In genomic region chr17:68158172-68158651, GRCm38 (mm10) we compare ENCODE assay signal across 8 mouse cellular contexts.
A peak's percentile ranks its signal among the peaks of the same experiment; 100 is the strongest.
DNase-seq lines count a peak whose midpoint lies in the region; ATAC-seq lines count a peak whose summit lies in the region.

No protein-coding gene starts in this region.

- H3K4me3 ChIP-seq in kidney, embryonic 15.5 days (replicated peaks): no peak overlapping the region
- H3K4me3 ChIP-seq in forebrain, embryonic 10.5 days: no peak overlapping the region
- H3K4me3 ChIP-seq in hindbrain, embryonic 12.5 days: no peak overlapping the region
- no peak overlapping the region for H3K4me3 ChIP-seq in midbrain, embryonic 15.5 days

- no peak for DNase-seq in kidney, adult 18-20 months
- no peak for DNase-seq in forebrain, embryonic 10.5 days (ENCODE audit: extremely low spot score, low spot score)
- no peak for DNase-seq in right cerebral cortex, postnatal 25 days
- DNase-seq in adrenal gland, postnatal 10 days: no peak
- no peak for DNase-seq in thymus, postnatal 14 days

- H3K4me2 ChIP-seq in kidney, embryonic 15.5 days: no peak overlapping the region
- 0 out of 2 replicates have a peak overlapping the region, but pooled peaks have one; percentile 7 for H3K4me2 ChIP-seq in hindbrain, embryonic 12.5 days (replicated peaks)
- H3K4me2 ChIP-seq in midbrain, embryonic 15.5 days: peak overlapping the region; percentile 20; the same call in 1 of the 2 replicates

- no peaks in the 10 kb centered on the region for H3K27me3 ChIP-seq in kidney, embryonic 15.5 days
- no peaks in the 10 kb centered on the region; the same call in 1 of the 2 replicates for H3K27me3 ChIP-seq in forebrain, embryonic 10.5 days (ENCODE audit: poor library complexity, severe bottlenecking)
- no peaks in the 10 kb centered on the region for H3K27me3 ChIP-seq in hindbrain, embryonic 12.5 days
- H3K27me3 ChIP-seq in midbrain, embryonic 15.5 days (replicated peaks): no peaks in the 10 kb centered on the region

- peak overlapping the region; percentile 47 for H3K27ac ChIP-seq in kidney, embryonic 15.5 days
- H3K27ac ChIP-seq in forebrain, embryonic 10.5 days: peak overlapping the region; percentile 61
- H3K27ac ChIP-seq in hindbrain, embryonic 12.5 days: peak overlapping the region; percentile 7
- no peak overlapping the region for H3K27ac ChIP-seq in midbrain, embryonic 15.5 days

- ATAC-seq in kidney, embryonic 15.5 days (replicated peaks; ENCODE audit: low FRiP score): 0 out of 2 replicates have a peak, but pooled peaks have one; percentile 69
- ATAC-seq in hindbrain, embryonic 12.5 days (ENCODE audit: low FRiP score): no peak
- ATAC-seq in midbrain, embryonic 15.5 days (replicated peaks): peak; percentile 60; the same call in 1 of the 2 replicates

- H3K4me1 ChIP-seq in kidney, embryonic 15.5 days: 0 out of 2 replicates have a peak, but pooled peaks cover 8% of the 10 kb centered on the region
- peaks cover 15% of the 10 kb centered on the region for H3K4me1 ChIP-seq in forebrain, embryonic 10.5 days
- H3K4me1 ChIP-seq in hindbrain, embryonic 12.5 days: peaks cover 3% of the 10 kb centered on the region
- H3K4me1 ChIP-seq in midbrain, embryonic 15.5 days: peaks cover 4% of the 10 kb centered on the region; the same call in 1 of the 2 replicates

- no peak overlapping the region for H3K9ac ChIP-seq in kidney, embryonic 15.5 days
- H3K9ac ChIP-seq in hindbrain, embryonic 12.5 days: no peak overlapping the region
- no peak overlapping the region for H3K9ac ChIP-seq in midbrain, embryonic 15.5 days

- 43% methylated on average over 13 of the region's 13 CpGs for WGBS in kidney, embryonic 15.5 days
- 26% methylated on average over 13 of the region's 13 CpGs for WGBS in forebrain, embryonic 10.5 days
- WGBS in hindbrain, embryonic 12.5 days: 13% methylated on average over 13 of the region's 13 CpGs
- 11% methylated on average over 13 of the region's 13 CpGs for WGBS in midbrain, embryonic 15.5 days

- H3K9me3 ChIP-seq in kidney, embryonic 15.5 days (replicated peaks): no peaks in the 10 kb centered on the region
- no peaks in the 10 kb centered on the region for H3K9me3 ChIP-seq in forebrain, embryonic 10.5 days
- no peaks in the 10 kb centered on the region for H3K9me3 ChIP-seq in hindbrain, embryonic 12.5 days (replicated peaks)
- H3K9me3 ChIP-seq in midbrain, embryonic 15.5 days: no peaks in the 10 kb centered on the region

- no peaks in the 10 kb centered on the region for H3K36me3 ChIP-seq in kidney, embryonic 15.5 days
- no peaks in the 10 kb centered on the region for H3K36me3 ChIP-seq in forebrain, embryonic 10.5 days (replicated peaks)
- no peaks in the 10 kb centered on the region for H3K36me3 ChIP-seq in hindbrain, embryonic 12.5 days
- no peaks in the 10 kb centered on the region for H3K36me3 ChIP-seq in midbrain, embryonic 15.5 days (replicated peaks)
